Mouse (Mus musculus) thymus, postnatal 25 days (tissue): ENCODE measurements around the gene Zc2hc1b.
"Not testable (repeated sequence)": the region's sequence is repeated elsewhere in the genome, so short reads cannot be mapped to it uniquely, and the experiment has no call there.

ENCODE experiments used
- DNase-seq: peaks from one replicate; pipeline ENCODE4 v3.0.0; 2022

Zc2hc1b gene

GRCm38 (mm10) chr10:13177973-13178624 lies at the start of gene Zc2hc1b:
Zc2hc1b (minus strand) TSS chr10:13178023.
- no peak for DNase-seq

- DNase-seq: no peak
Measured at GRCm38 (mm10) chr10:13225377-13226063, 47.7 kb upstream of the Zc2hc1b start.

- DNase-seq: no peak
Measured at GRCm38 (mm10) chr10:13222135-13222534, 44.3 kb upstream of the Zc2hc1b start.

DNA sequence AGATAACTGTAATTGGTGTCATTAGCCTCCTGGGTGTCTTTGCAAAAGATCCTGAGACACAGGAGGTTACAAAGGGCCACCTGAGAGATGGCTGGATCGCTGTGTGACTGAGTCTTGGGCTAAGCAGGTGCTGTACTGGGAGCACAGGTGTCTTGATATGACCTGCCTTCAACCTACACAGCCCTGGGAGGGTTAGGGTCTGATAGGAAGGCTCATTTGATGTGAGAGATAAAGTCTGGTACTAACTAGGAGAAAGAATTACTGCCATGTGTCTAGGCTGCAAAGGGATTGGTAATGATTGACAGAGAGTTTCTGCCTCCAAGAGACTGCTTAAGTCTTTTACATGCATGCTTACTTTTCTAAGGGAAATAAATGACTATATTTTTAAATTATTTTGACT lies 42.2 kb upstream of the Zc2hc1b start:
- no peak for DNase-seq

DNA sequence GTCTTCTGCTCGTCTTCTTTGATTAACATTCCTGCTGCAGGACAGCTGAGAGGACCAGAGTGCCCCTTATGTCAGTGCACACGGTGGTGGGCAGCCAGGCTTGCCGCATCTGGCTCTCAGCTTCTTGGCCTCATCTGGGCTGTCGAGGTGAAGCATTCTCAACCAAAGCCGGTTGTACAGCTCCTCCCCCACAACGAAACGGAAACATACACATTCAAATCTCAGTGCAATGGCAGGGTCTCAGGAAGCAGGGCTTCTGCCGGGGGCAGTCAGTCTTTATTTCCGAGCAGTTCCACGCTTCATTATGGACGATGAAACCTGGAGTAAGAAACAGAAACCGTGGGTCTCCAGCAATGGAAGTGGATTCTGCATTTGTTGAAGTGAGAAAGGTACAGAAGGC lies 36.1 kb upstream of the Zc2hc1b start:
- no peak for DNase-seq

DNA sequence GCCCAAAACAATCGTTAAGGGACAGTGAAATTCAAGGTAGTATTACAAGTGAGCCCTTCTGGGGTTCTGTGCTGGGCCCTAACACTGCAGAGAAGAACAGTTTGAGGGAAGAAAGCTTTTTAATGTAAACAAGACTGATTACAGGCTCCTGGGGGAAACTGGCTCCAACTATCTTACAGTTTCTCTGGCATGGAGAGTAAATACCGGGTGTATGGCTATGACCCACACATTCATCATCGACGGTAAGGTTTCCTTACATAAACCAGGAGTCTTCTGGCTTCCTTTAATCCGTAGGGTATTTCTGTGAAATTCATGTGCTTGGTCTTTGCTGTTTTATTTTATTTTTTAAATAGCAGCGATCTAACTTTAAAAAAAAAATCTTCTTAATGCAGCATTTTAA lies 35.0 kb upstream of the Zc2hc1b start:
- DNase-seq: no peak

GRCm38 (mm10) chr10:13212326-13212725 lies 34.5 kb upstream of the Zc2hc1b start:
- DNase-seq: no peak

DNA sequence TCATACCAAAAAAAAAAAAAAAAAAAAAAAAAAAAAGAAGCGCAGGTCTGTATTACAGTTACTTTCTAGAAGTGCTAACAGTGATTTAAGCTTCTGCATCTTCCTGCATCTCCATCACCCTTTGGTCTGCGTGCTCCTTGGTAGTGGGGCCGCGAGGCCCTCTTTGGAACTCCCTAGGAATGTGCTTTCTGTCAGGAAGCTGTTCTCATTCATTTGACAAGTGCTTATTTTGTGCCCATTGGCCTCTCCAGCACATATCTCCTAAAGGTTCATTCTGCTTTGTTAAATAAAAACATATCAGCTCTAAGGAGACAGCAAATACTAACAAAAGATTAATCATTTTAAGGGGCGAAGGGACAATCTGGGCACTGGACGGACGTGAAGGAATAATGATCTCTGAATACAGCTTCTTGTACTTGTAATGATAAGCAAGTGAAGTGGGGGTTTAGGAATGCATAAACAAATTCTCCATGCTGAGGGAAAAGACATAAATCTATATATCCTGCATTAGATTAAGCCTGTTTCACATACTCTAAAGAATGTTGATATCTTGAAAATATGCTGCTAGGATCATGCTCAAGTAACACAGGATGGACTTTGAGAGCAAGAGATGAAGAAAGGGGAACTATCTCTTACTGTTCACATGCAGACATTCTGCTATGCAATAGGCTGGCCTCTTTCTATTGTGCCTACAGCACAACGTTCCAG lies 32.3 kb upstream of the Zc2hc1b start:
- no peak for DNase-seq

GRCm38 (mm10) chr10:13209506-13209905 lies 31.7 kb upstream of the Zc2hc1b start:
- DNase-seq: no peak

DNA sequence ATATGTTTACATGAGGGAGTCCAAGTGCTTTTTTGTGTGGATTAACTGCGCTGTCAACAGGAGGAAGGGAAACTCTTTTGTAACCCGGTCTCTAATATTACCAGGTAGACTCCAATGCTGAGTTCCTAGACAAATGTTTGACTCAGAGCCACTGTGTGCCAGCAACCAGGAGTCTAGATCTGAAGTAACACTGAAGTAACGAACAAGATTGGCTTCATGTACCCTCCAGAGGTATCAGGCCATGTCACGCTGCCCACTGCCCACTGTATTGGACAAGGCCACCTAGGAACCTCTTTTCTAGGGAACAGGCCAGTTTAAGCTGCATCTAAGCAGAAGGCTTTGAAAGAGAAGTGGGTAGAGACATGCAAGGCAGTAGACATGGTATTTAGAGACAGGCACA lies 31.2 kb upstream of the Zc2hc1b start:
- no peak for DNase-seq

DNA sequence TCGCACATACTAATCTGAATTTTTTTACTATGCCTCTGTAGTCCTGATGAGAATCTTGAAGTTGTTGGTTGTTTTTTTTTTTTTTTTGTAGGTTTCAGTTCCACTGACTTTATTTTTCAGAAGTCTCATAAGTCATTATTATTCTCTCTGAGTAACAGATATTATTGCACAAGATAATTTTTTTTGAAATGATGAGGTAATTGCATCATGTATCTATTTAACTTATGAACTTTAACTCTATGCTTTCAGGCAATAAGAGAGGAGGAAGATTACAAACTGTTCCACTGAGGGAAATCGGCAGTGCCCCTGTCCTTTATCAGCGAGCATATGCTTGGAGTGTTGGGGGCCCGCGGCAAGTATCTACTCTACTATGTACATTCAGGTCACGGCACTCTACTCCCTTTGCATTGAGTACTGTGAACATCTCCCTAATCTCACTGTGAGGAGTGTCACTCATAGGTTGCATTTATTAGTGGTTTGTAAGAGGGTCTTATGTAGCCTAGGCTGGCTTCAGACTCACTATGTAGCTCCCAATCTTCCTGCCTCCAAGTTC lies 24.0 kb upstream of the Zc2hc1b start:
- no peak for DNase-seq

DNA sequence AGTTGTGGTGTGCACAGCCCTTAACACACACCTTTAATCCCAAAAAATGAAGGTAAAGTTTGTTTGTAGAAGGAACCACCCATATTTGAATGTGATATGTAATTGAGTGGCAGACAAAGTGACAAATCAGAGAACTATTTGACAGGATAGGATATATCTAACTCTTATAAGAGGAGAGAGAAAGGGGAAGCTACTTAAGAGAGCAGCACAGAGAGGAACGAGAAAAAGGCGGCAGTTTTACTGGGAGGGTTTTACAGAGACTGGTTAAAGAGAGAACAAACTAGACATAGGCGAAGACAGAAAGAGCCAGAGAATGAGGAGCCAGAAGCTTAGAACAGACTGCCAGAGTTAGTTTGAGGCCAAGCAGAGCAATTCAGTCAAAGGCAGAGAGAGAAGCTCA lies 23.0 kb upstream of the Zc2hc1b start:
- no peak for DNase-seq

- DNase-seq: no peak
Measured at GRCm38 (mm10) chr10:13199234-13199633, 21.4 kb upstream of the Zc2hc1b start.

GRCm38 (mm10) chr10:13196872-13197507 lies 19.2 kb upstream of the Zc2hc1b start:
- no peak for DNase-seq

GRCm38 (mm10) chr10:13193496-13193895 lies 15.7 kb upstream of the Zc2hc1b start:
- DNase-seq: not testable (repeated sequence)

GRCm38 (mm10) chr10:13192731-13193351 lies 15.0 kb upstream of the Zc2hc1b start, which contains the start of gene Ltv1:
Ltv1 (minus strand) TSS chr10:13193168.
- peak; percentile 95 for DNase-seq

DNA sequence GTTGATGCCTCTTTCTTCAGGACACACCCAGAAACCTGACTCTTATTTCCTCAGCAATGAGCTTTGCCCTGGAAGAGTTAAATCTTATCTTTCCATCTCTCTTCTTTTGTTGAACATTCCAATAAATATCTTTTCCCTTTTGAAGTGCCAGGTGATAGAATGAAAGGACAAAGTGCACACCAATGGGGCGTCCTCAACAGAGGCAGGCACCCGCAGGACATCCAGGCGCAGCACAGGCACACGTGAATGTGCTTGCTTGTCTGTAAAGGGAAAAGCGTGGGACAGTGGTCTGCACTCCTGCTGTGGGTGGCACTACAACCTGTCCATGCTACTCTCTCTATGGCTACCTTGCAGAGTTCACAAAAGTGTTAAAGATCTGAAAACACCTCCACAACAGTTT lies 12.1 kb upstream of the Zc2hc1b start:
- DNase-seq: no peak

GRCm38 (mm10) chr10:13186754-13187153 lies 8.9 kb upstream of the Zc2hc1b start:
- DNase-seq: no peak

GRCm38 (mm10) chr10:13184170-13184766 lies 6.4 kb upstream of the Zc2hc1b start:
- DNase-seq: no peak

GRCm38 (mm10) chr10:13180211-13180610 lies 2.4 kb upstream of the Zc2hc1b start:
- DNase-seq: no peak

- no peak for DNase-seq
Measured at GRCm38 (mm10) chr10:13175866-13176265, 2.0 kb downstream of the Zc2hc1b start.

DNA sequence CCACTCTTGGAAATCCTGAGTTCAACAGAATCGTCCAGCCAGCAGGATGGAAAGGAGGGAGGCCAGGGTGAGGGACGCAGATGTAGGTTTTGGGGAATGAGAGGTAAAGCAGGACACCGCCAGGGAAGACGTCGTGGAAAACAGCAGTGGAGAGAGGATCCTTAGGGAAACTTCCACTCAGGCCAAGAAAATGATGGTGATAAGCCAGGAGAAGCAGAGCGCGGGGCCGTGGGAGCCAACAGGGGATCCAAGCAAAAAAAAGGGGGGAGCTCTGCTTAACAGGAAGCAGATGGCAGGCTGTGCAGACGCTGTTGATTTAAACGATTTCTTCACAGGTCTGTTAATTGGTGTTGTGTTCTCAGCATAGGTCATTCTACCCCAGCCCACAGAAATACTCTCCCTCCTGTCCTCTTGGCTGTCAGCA lies 5.0 kb downstream of the Zc2hc1b start:
- peak; percentile 4 for DNase-seq
